Mouse (Mus musculus): Measurements from ENCODE around the gene Pcgf3. TPM values are rescaled to one million over a fixed set of nuclear protein-coding genes. Genes with fewer than 3 reads are reported as not detected.
"Not testable (repeated sequence)": the region's sequence is repeated elsewhere in the genome, so short reads cannot be mapped to it uniquely, and the experiment has no call there.

The Pcgf3 gene
- polyA plus RNA-seq, 1 experiment from 2014 or later, result 24.0 TPM

GRCm38 (mm10) chr5:108483006-108483405 lies 22.0 kb downstream of the Pcgf3 start:
- H3K27me3 ChIP-seq, result no peaks in the 10 kb centered on the region
- WGBS, result 93% methylated on average over 6 of the region's 6 CpGs

GRCm38 (mm10) chr5:108485239-108485638 lies 24.2 kb downstream of the Pcgf3 start:
- 96% methylated on average over 2 of the region's 2 CpGs for WGBS
- Histone ChIP-seq H3K27me3 (no peaks in the 10 kb centered on the region), H3K4me2 (no peak overlapping the region), H3K9ac (no peak overlapping the region), H3K36me3 (peaks cover 42% of the 10 kb centered on the region), H3K27ac (replicated peaks) (no peak overlapping the region), H3K4me3 (no peak overlapping the region), H3K4me1 (replicated peaks) (no peaks in the 10 kb centered on the region), H3K9me3 (no peaks in the 10 kb centered on the region)
- ATAC-seq (ENCODE audit: low FRiP score, low read depth), result 0 out of 2 replicates have a peak, but pooled peaks have one; percentile 30

More at GRCm38 (mm10) chr5:108483006-108483405, 22.0 kb downstream of the Pcgf3 start:
- ATAC-seq (ENCODE audit: low FRiP score, low read depth), result 0 out of 2 replicates have a peak, but pooled peaks have one; percentile 30
- Histone ChIP-seq H3K36me3 (peaks cover 39% of the 10 kb centered on the region), H3K4me3 (no peak overlapping the region), H3K9ac (no peak overlapping the region), H3K27ac (replicated peaks) (no peak overlapping the region), H3K9me3 (no peaks in the 10 kb centered on the region), H3K4me1 (replicated peaks) (no peaks in the 10 kb centered on the region), H3K4me2 (no peak overlapping the region)

GRCm38 (mm10) chr5:108486148-108486547 lies 25.1 kb downstream of the Pcgf3 start:
- not testable (repeated sequence) for H3K27ac ChIP-seq (replicated peaks); H3K4me2 ChIP-seq; H3K27me3 ChIP-seq; H3K4me1 ChIP-seq (replicated peaks); H3K4me3 ChIP-seq; H3K9ac ChIP-seq; H3K9me3 ChIP-seq; ATAC-seq (ENCODE audit: low FRiP score, low read depth)
- peaks cover 48% of the 10 kb centered on the region for H3K36me3 ChIP-seq
- WGBS, result 92% methylated on average over 5 of the region's 5 CpGs

GRCm38 (mm10) chr5:108501573-108501972 lies 40.5 kb downstream of the Pcgf3 start:
- no peaks in the 10 kb centered on the region for H3K9me3 ChIP-seq
- no peak overlapping the region for H3K4me2 ChIP-seq
- H3K4me1 ChIP-seq (replicated peaks), result no peaks in the 10 kb centered on the region
- ATAC-seq (ENCODE audit: low FRiP score, low read depth), result no peak
- peaks cover 89% of the 10 kb centered on the region for H3K36me3 ChIP-seq
- no peaks in the 10 kb centered on the region for H3K27me3 ChIP-seq
- H3K4me3 ChIP-seq, result no peak overlapping the region
- no peak overlapping the region for H3K27ac ChIP-seq (replicated peaks)
- 93% methylated on average over 1 of the region's 1 CpGs for WGBS
- no peak overlapping the region for H3K9ac ChIP-seq

GRCm38 (mm10) chr5:108502286-108502685 lies 41.3 kb downstream of the Pcgf3 start:
- no peak for ATAC-seq (ENCODE audit: low FRiP score, low read depth)
- Histone ChIP-seq H3K27ac (replicated peaks) (no peak overlapping the region), H3K27me3 (no peaks in the 10 kb centered on the region), H3K9ac (no peak overlapping the region), H3K4me1 (replicated peaks) (no peaks in the 10 kb centered on the region), H3K4me2 (no peak overlapping the region), H3K9me3 (no peaks in the 10 kb centered on the region), H3K4me3 (no peak overlapping the region), H3K36me3 (peaks cover 83% of the 10 kb centered on the region)
- 86% methylated on average over 18 of the region's 18 CpGs for WGBS

- ATAC-seq (ENCODE audit: low FRiP score, low read depth), result no peak
- peaks cover 20% of the 10 kb centered on the region; the same call in 1 of the 2 replicates for H3K36me3 ChIP-seq
- no peak overlapping the region for H3K27ac ChIP-seq (replicated peaks)
- H3K4me3 ChIP-seq, result no peak overlapping the region
- no peaks in the 10 kb centered on the region for H3K9me3 ChIP-seq
- no peak overlapping the region for H3K4me2 ChIP-seq
- 56% methylated on average over 6 of the region's 6 CpGs for WGBS
- H3K27me3 ChIP-seq, result no peaks in the 10 kb centered on the region
- H3K9ac ChIP-seq, result no peak overlapping the region
- H3K4me1 ChIP-seq (replicated peaks), result no peaks in the 10 kb centered on the region
These were observed 54.7 kb downstream of the Pcgf3 start for GRCm38 (mm10) chr5:108515581-108516361.

GRCm38 (mm10) chr5:108516655-108517054 lies 55.6 kb downstream of the Pcgf3 start:
- Histone ChIP-seq H3K27me3 (no peaks in the 10 kb centered on the region), H3K9ac (no peak overlapping the region), H3K4me3 (no peak overlapping the region), H3K27ac (replicated peaks) (no peak overlapping the region), H3K9me3 (no peaks in the 10 kb centered on the region), H3K4me2 (no peak overlapping the region), H3K36me3 (peaks cover 20% of the 10 kb centered on the region), H3K4me1 (replicated peaks) (no peaks in the 10 kb centered on the region)
- WGBS, result 83% methylated on average over 3 of the region's 3 CpGs
- ATAC-seq (ENCODE audit: low FRiP score, low read depth), result no peak

GRCm38 (mm10) chr5:108518106-108518885 lies 57.3 kb downstream of the Pcgf3 start:
- H3K4me1 ChIP-seq (replicated peaks), result no peaks in the 10 kb centered on the region
- no peak overlapping the region for H3K9ac ChIP-seq
- H3K4me3 ChIP-seq, result no peak overlapping the region
- no peaks in the 10 kb centered on the region for H3K27me3 ChIP-seq
- no peak overlapping the region for H3K27ac ChIP-seq (replicated peaks)
- no peaks in the 10 kb centered on the region for H3K9me3 ChIP-seq
- ATAC-seq (ENCODE audit: low FRiP score, low read depth), result no peak
- H3K36me3 ChIP-seq, result peaks cover 28% of the 10 kb centered on the region
- 88% methylated on average over 9 of the region's 9 CpGs for WGBS
- H3K4me2 ChIP-seq, result no peak overlapping the region

GRCm38 (mm10) chr5:108518951-108519350 lies 57.9 kb downstream of the Pcgf3 start:
- ATAC-seq (ENCODE audit: low FRiP score, low read depth), result no peak

GRCm38 (mm10) chr5:108520153-108520552 lies 59.1 kb downstream of the Pcgf3 start:
- Histone ChIP-seq H3K4me3 (no peak overlapping the region), H3K9me3 (no peaks in the 10 kb centered on the region), H3K4me1 (replicated peaks) (no peaks in the 10 kb centered on the region), H3K36me3 (peaks cover 42% of the 10 kb centered on the region), H3K4me2 (no peak overlapping the region), H3K9ac (no peak overlapping the region), H3K27me3 (no peaks in the 10 kb centered on the region), H3K27ac (replicated peaks) (no peak overlapping the region)
- WGBS, result 89% methylated on average over 7 of the region's 7 CpGs
- ATAC-seq (ENCODE audit: low FRiP score, low read depth), result no peak

More at GRCm38 (mm10) chr5:108518951-108519350, 57.9 kb downstream of the Pcgf3 start:
- Histone ChIP-seq H3K4me2 (no peak overlapping the region), H3K27ac (replicated peaks) (no peak overlapping the region), H3K9me3 (no peaks in the 10 kb centered on the region), H3K9ac (no peak overlapping the region), H3K27me3 (no peaks in the 10 kb centered on the region), H3K36me3 (peaks cover 34% of the 10 kb centered on the region), H3K4me1 (replicated peaks) (no peaks in the 10 kb centered on the region), H3K4me3 (no peak overlapping the region)
- WGBS, result 68% methylated on average over 5 of the region's 5 CpGs

- Histone ChIP-seq H3K27ac (replicated peaks) (no peak overlapping the region), H3K36me3 (peaks cover 48% of the 10 kb centered on the region), H3K4me1 (replicated peaks) (no peaks in the 10 kb centered on the region), H3K4me2 (no peak overlapping the region), H3K27me3 (no peaks in the 10 kb centered on the region), H3K9ac (no peak overlapping the region), H3K4me3 (no peak overlapping the region), H3K9me3 (no peaks in the 10 kb centered on the region)
- WGBS, result 75% methylated on average over 2 of the region's 2 CpGs
- no peak for ATAC-seq (ENCODE audit: low FRiP score, low read depth)
These were observed 60.0 kb downstream of the Pcgf3 start for GRCm38 (mm10) chr5:108521016-108521415.

- WGBS, result 88% methylated on average over 3 of the region's 3 CpGs
- no peaks in the 10 kb centered on the region for H3K4me1 ChIP-seq (replicated peaks)
- peaks cover 48% of the 10 kb centered on the region for H3K36me3 ChIP-seq
- no peaks in the 10 kb centered on the region for H3K9me3 ChIP-seq
- no peak overlapping the region for H3K4me2 ChIP-seq
- ATAC-seq (ENCODE audit: low FRiP score, low read depth), result no peak
- no peak overlapping the region for H3K9ac ChIP-seq
- no peak overlapping the region for H3K27ac ChIP-seq (replicated peaks)
- H3K4me3 ChIP-seq, result no peak overlapping the region
- no peaks in the 10 kb centered on the region for H3K27me3 ChIP-seq
These were observed 60.9 kb downstream of the Pcgf3 start for GRCm38 (mm10) chr5:108521896-108522295.

Data from hindbrain, embryonic 15.5 days (tissue).